Mouse (Mus musculus) left cerebral cortex, adult 2 months (tissue): Measurements from ENCODE around the gene Wbp2nl. TPM values are rescaled to one million over a fixed set of nuclear protein-coding genes. Genes with fewer than 3 reads are reported as not detected.

Experiments
- DNase-seq, 2 experiments: peaks; one replicate each; pipeline ENCODE4 v3.0.0; 2021 to 2022; ENCODE audit warnings: low spot score in 2 of 2, mixed read lengths in 1 of 2; ENCODE audit errors: extremely low spot score in 1 of 2
- H3K27ac ChIP-seq: fragments of 200-600 bp; 2 replicates; pipeline ENCODE4 v1.8.1; 2022
- H3K4me3 ChIP-seq: fragments of 200-600 bp; 2 replicates; pipeline ENCODE4 v1.8.1; 2022
- CTCF ChIP-seq: fragments of 200-600 bp; IDR thresholded peaks from 2 replicates; pipeline ENCODE4 v1.8.1; 2022; ENCODE audit warnings: antibody characterized with exemption, mild to moderate bottlenecking, moderate library complexity
- intact Hi-C: fragments of 180-260 bp; cut with DNase I; formaldehyde crosslinking; loops from one replicate; pipeline ENCODE4 v1.15.1; 2025
- total RNA-seq, 2 experiments: library from RNA; stranded (reverse); gene quantifications; 2 replicates each; pipeline ENCODE4 v1.2.3; 2021

Gene Wbp2nl
- total RNA-seq, 2 experiments from 2014 or later = not detected

- peak overlapping the region; percentile 78 for H3K4me3 ChIP-seq
- TF ChIP-seq CTCF = no peak
- peak; percentile 84 to 85 for DNase-seq
- intact Hi-C loops = loop anchor here (2.0 kb wide), 1 partner anchor 72 kb away; no protein-coding TSS in a partner anchor
- peak overlapping the region; percentile 94 for H3K27ac ChIP-seq
These were observed 23.5 kb upstream of the Wbp2nl start for GRCm38 (mm10) chr15:82274927-82275901.

GRCm38 (mm10) chr15:82277591-82277990 lies 21.2 kb upstream of the Wbp2nl start:
- no peak for TF ChIP-seq CTCF
- intact Hi-C loops = no loop called here
- Histone ChIP-seq H3K4me3 (no peak overlapping the region; the same call in 1 of the 2 replicates), H3K27ac (peak overlapping the region; percentile 74)
- DNase-seq = no peak

GRCm38 (mm10) chr15:82280638-82281037 lies 18.1 kb upstream of the Wbp2nl start:
- H3K27ac ChIP-seq = no peak overlapping the region
- no peak overlapping the region for H3K4me3 ChIP-seq
- TF ChIP-seq CTCF = no peak
- intact Hi-C loops = no loop called here
- no peak for DNase-seq

- no peak for TF ChIP-seq CTCF
- DNase-seq = no peak
- intact Hi-C loops = no loop called here
- H3K4me3 ChIP-seq = no peak overlapping the region
- H3K27ac ChIP-seq = no peak overlapping the region
These were observed 12.6 kb upstream of the Wbp2nl start for GRCm38 (mm10) chr15:82286157-82286556.

- no peak overlapping the region for H3K27ac ChIP-seq
- no peak for TF ChIP-seq CTCF
- no peak overlapping the region for H3K4me3 ChIP-seq
- intact Hi-C loops = loop anchor here (10.0 kb wide), 2 partner anchors 125 to 515 kb away; no protein-coding TSS in a partner anchor
- no peak for DNase-seq
These were observed 8.5 kb upstream of the Wbp2nl start for GRCm38 (mm10) chr15:82290252-82290651.

GRCm38 (mm10) chr15:82292851-82293250 lies 5.9 kb upstream of the Wbp2nl start:
- DNase-seq = no peak
- intact Hi-C loops = loop anchor here (10.0 kb wide), 2 partner anchors 122 to 512 kb away; no protein-coding TSS in a partner anchor
- Histone ChIP-seq H3K27ac (no peak overlapping the region), H3K4me3 (no peak overlapping the region)
- TF ChIP-seq CTCF = no peak

- no peak overlapping the region for H3K4me3 ChIP-seq
- DNase-seq = no peak
- no peak for TF ChIP-seq CTCF
- no peak overlapping the region for H3K27ac ChIP-seq
- intact Hi-C loops = loop anchor here (10.0 kb wide), 2 partner anchors 122 to 512 kb away; no protein-coding TSS in a partner anchor
These were observed 5.5 kb upstream of the Wbp2nl start for GRCm38 (mm10) chr15:82293271-82293711.

GRCm38 (mm10) chr15:82294059-82294458 lies 4.7 kb upstream of the Wbp2nl start:
- H3K4me3 ChIP-seq = no peak overlapping the region
- intact Hi-C loops = loop anchor here (10.0 kb wide), 2 partner anchors 121 to 511 kb away; no protein-coding TSS in a partner anchor
- peak; percentile 48 for TF ChIP-seq CTCF
- no peak for DNase-seq
- H3K27ac ChIP-seq = no peak overlapping the region

GRCm38 (mm10) chr15:82307107-82307506 lies 8.4 kb downstream of the Wbp2nl start:
- TF ChIP-seq CTCF = no peak
- intact Hi-C loops = no loop called here
- no peak for DNase-seq
- no peak overlapping the region for H3K4me3 ChIP-seq
- no peak overlapping the region for H3K27ac ChIP-seq

GRCm38 (mm10) chr15:82308416-82308815 lies 9.7 kb downstream of the Wbp2nl start:
- Histone ChIP-seq H3K27ac (no peak overlapping the region), H3K4me3 (no peak overlapping the region)
- intact Hi-C loops = no loop called here
- no peak for TF ChIP-seq CTCF
- DNase-seq = no peak

- no peak for TF ChIP-seq CTCF
- intact Hi-C loops = no loop called here
- H3K4me3 ChIP-seq = no peak overlapping the region
- no peak overlapping the region for H3K27ac ChIP-seq
- no peak for DNase-seq
These were observed 19.1 kb downstream of the Wbp2nl start for GRCm38 (mm10) chr15:82317839-82318238.

- intact Hi-C loops = no loop called here
- TF ChIP-seq CTCF = no peak
- no peak overlapping the region for H3K4me3 ChIP-seq
- H3K27ac ChIP-seq = no peak overlapping the region
- DNase-seq = no peak
These were observed 20.9 kb downstream of the Wbp2nl start for GRCm38 (mm10) chr15:82319613-82320012.

- no peak overlapping the region for H3K27ac ChIP-seq
- TF ChIP-seq CTCF = no peak
- DNase-seq = no peak
- intact Hi-C loops = no loop called here
- no peak overlapping the region for H3K4me3 ChIP-seq
These were observed 23.4 kb downstream of the Wbp2nl start for GRCm38 (mm10) chr15:82322195-82322594.
